ENCODE assay signal across 9 mouse cellular contexts in the genomic region with DNA sequence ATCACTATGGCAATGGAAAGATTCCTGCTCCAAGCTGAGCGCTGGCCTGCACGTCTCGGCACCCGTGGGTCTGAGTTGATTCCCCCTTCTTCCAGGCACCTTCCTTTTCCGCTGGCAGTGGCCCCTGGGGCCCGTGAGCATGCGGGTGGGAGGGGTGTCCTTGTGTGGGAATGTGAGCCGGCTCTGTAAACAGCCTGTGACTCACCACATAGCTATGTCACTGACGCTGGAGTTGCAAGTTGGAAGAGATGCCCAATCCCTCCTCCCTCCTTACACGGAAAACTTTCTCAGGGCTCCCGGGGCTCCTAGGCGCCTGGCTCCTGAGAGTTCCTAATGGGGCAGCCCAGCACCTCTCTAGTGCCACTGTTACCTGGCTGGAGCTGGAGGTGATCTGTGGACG. TPM values are rescaled to one million over a fixed set of nuclear protein-coding genes. Genes with fewer than 3 reads are reported as not detected.
DNase-seq lines count a peak whose midpoint lies in the region; ATAC-seq and TF ChIP-seq lines count a peak whose summit lies in the region.
"Had no signal": no experiment of that assay in that cellular context is flagged by ENCODE, and none has a peak within 500 bp of the region (broad histone marks: within the 10 kb centered on the region; RNA-seq: fewer than 3 reads in every experiment).

No protein-coding gene starts in this region.

- ATAC-seq in forebrain, embryonic 15.5 days (replicated peaks), result peak; percentile 15

- no peaks in the 10 kb centered on the region for H3K27me3 ChIP-seq in forebrain, embryonic 15.5 days

- H3K27ac ChIP-seq in left cerebral cortex, adult 2 months, result peak overlapping the region; percentile 65
- peak overlapping the region; percentile 91 for H3K27ac ChIP-seq in forebrain, embryonic 15.5 days (replicated peaks)

- no peak overlapping the region for H3K4me3 ChIP-seq in left cerebral cortex, adult 2 months
- no peak overlapping the region for H3K4me3 ChIP-seq in forebrain, embryonic 15.5 days

- H3K4me2 ChIP-seq in forebrain, embryonic 15.5 days (replicated peaks), result peak overlapping the region; percentile 54

- intact Hi-C loops in left cerebral cortex, adult 2 months (cut with DNase I), result no loop called here
- intact Hi-C loops in heart, postnatal 25 days (cut with DNase I), result no loop called here

- DNase-seq in left cerebral cortex, adult 2 months (ENCODE audit: extremely low spot score in 1 of 2, low spot score in 2 of 2), result peak; percentile 55 to 57
- no peak for DNase-seq in left cerebral cortex, adult 11 months (ENCODE audit: low spot score)
- DNase-seq in heart, postnatal 25 days (ENCODE audit: low spot score), result peak; percentile 92
- peak; percentile 47 to 60 for DNase-seq in layer of hippocampus, adult 8-10 months (ENCODE audit: low spot score in 2 of 2)
- DNase-seq in lung, postnatal 10 days, result peak; percentile 96
- peak; percentile 32 for DNase-seq in right cerebral cortex, postnatal 4 days
- DNase-seq in cerebellum, adult 11 months, result no peak

- TF ChIP-seq CTCF in left cerebral cortex, adult 2 months (IDR thresholded peaks at IDR 0.05), result no peak

- 14% methylated on average over 13 of the region's 13 CpGs for WGBS in forebrain, embryonic 15.5 days

- H3K36me3 ChIP-seq in forebrain, embryonic 15.5 days, result peaks cover 13% of the 10 kb centered on the region

- H3K9ac ChIP-seq in forebrain, embryonic 15.5 days (replicated peaks), result no peak overlapping the region

- H3K4me1 ChIP-seq in forebrain, embryonic 15.5 days, result peaks cover 56% of the 10 kb centered on the region

- H3K9me3 ChIP-seq in forebrain, embryonic 15.5 days, result no peaks in the 10 kb centered on the region

RNA-seq across cellular contexts. Expression of a gene that starts 5.6 kb away (rescaled TPM):
- 10 to 100 TPM in 1 of 2 experiments, 1 to 10 TPM in 1; 8.9 to 11.5 TPM for total RNA-seq in left cerebral cortex, adult 2 months (2021)
- polyA plus RNA-seq in forebrain, embryonic 15.5 days (2015; fragmentation: Nextera tagmentation; extraction: Ambion mirVana), result 18.7 and 20.6 TPM in 2 replicates
- 10 to 100 TPM; 30.2 to 30.9 TPM for total RNA-seq in heart, postnatal 25 days (2021)
- 10 to 100 TPM in 2 of 4 experiments, 1 to 10 TPM in 2; 9.2 to 16.4 (median 10.5) TPM for total RNA-seq in layer of hippocampus, adult 8-10 months (2022)

RNA-seq across cellular contexts. Expression of a gene that starts 21.4 kb away (rescaled TPM):
- 100 to 1,000 TPM in 1 of 2 experiments, 10 to 100 TPM in 1; 91.9 to 102 TPM for total RNA-seq in left cerebral cortex, adult 2 months (2021)
- 27.1 and 31.1 TPM in 2 replicates for polyA plus RNA-seq in forebrain, embryonic 15.5 days (2015; fragmentation: Nextera tagmentation; extraction: Ambion mirVana)
- 10 to 100 TPM; 43.3 to 47.3 TPM for total RNA-seq in heart, postnatal 25 days (2021)
- total RNA-seq in layer of hippocampus, adult 8-10 months (2022), result 100 to 1,000 TPM in 1 of 4 experiments, 10 to 100 TPM in 3; 80.3 to 100 (median 97.2) TPM

RNA-seq across cellular contexts. Expression of a gene that starts 22.8 kb away (rescaled TPM):
- under 1 TPM; 0.58 to 0.63 TPM for total RNA-seq in left cerebral cortex, adult 2 months (2021)
- 0.06 and 0.08 TPM in 2 replicates for polyA plus RNA-seq in forebrain, embryonic 15.5 days (2015; fragmentation: Nextera tagmentation; extraction: Ambion mirVana)
- total RNA-seq in heart, postnatal 25 days (2021), result under 1 TPM; 0.16 to 0.17 TPM
- total RNA-seq in layer of hippocampus, adult 8-10 months (2022), result 1 to 10 TPM in 1 of 4 experiments, under 1 TPM in 3; 0.37 to 1.1 (median 0.68) TPM

RNA-seq across cellular contexts. Expression of a gene that starts 29.3 kb away (rescaled TPM):
- total RNA-seq in left cerebral cortex, adult 2 months (2021), result not detected
- polyA plus RNA-seq in forebrain, embryonic 15.5 days (2015; fragmentation: Nextera tagmentation; extraction: Ambion mirVana), result not detected in 2 replicates
- not detected for total RNA-seq in heart, postnatal 25 days (2021)
- not detected for total RNA-seq in layer of hippocampus, adult 8-10 months (2022)
- total RNA-seq: layer of hippocampus, postnatal 14 days had no signal

RNA-seq across cellular contexts. Expression of a gene that starts 29.8 kb away (rescaled TPM):
- 10 to 100 TPM; 18.0 to 20.3 TPM for total RNA-seq in left cerebral cortex, adult 2 months (2021)
- polyA plus RNA-seq in forebrain, embryonic 15.5 days (2015; fragmentation: Nextera tagmentation; extraction: Ambion mirVana), result 84.5 and 89.6 TPM in 2 replicates
- total RNA-seq in heart, postnatal 25 days (2021), result 10 to 100 TPM; 10.2 to 11.1 TPM
- total RNA-seq in layer of hippocampus, adult 8-10 months (2022), result 10 to 100 TPM; 17.6 to 19.2 (median 18.5) TPM

Comparison
In these comparisons a context has a peak if more than half of its experiments do, and no peak if none do; other contexts are left out.
1. DNase-seq: peak in left cerebral cortex, adult 2 months (2 of 2), heart, postnatal 25 days (single experiment), layer of hippocampus, adult 8-10 months (2 of 2), lung, postnatal 10 days (single experiment) and right cerebral cortex, postnatal 4 days (single experiment); none in left cerebral cortex, adult 11 months (single experiment) and cerebellum, adult 11 months (single experiment).